Mouse (Mus musculus): ENCODE results near the gene Cdyl2.

The Cdyl2 gene

GRCm38 (mm10) chr8:116528736-116529135 is 204.1 kb downstream of the Cdyl2 start:
- no peak for DNase-seq

- no peak for DNase-seq
Observed at GRCm38 (mm10) chr8:116524915-116525314, 207.9 kb downstream of the Cdyl2 start.
